Mouse (Mus musculus) intestine, embryonic 15.5 days (tissue): Measurements from ENCODE around the gene Arrdc2. TPM values are rescaled to one million over a fixed set of nuclear protein-coding genes. Genes with fewer than 3 reads are reported as not detected.
A peak's percentile ranks its signal among the peaks of the same experiment; 100 is the strongest.

Source experiments
- ATAC-seq: fragments of 200-750 bp; cut with Nextera tagmentation; 2 replicates; pipeline ENCODE4 v1.8.0; 2017; ENCODE audit warnings: moderate TSS enrichment, moderate library complexity
- H3K27ac ChIP-seq: fragments of 300-500 bp; sonication (generic); 2 replicates; pipeline ENCODE4 v1.5.1; 2015; ENCODE audit warnings: mild to moderate bottlenecking, inconsistent platforms
- H3K27me3 ChIP-seq: fragments of 300-500 bp; sonication (generic); replicated peaks from 2 replicates; pipeline ENCODE4 v1.6.1; 2015; ENCODE audit warnings: inconsistent platforms
- H3K36me3 ChIP-seq: fragments of 300-500 bp; sonication (generic); 2 replicates; pipeline ENCODE4 v1.6.1; 2015; ENCODE audit warnings: inconsistent platforms
- H3K4me1 ChIP-seq: fragments of 300-500 bp; sonication (generic); replicated peaks from 2 replicates; pipeline ENCODE4 v1.6.1; 2015; ENCODE audit warnings: inconsistent platforms
- H3K4me2 ChIP-seq: fragments of 300-500 bp; sonication (generic); replicated peaks from 2 replicates; pipeline ENCODE4 v1.6.1; 2015; ENCODE audit warnings: mild to moderate bottlenecking, inconsistent platforms
- H3K4me3 ChIP-seq: fragments of 300-500 bp; sonication (generic); replicated peaks from 2 replicates; pipeline ENCODE4 v1.5.1; 2015; ENCODE audit warnings: inconsistent platforms
- H3K9ac ChIP-seq: fragments of 300-500 bp; sonication (generic); 2 replicates; pipeline ENCODE4 v1.6.1; 2015; ENCODE audit warnings: inconsistent platforms
- H3K9me3 ChIP-seq: fragments of 300-500 bp; sonication (generic); 2 replicates; pipeline ENCODE4 v1.6.1; 2016; ENCODE audit warnings: inconsistent platforms
- WGBS: fragments of 180-500 bp; shearing (Covaris S2); methylation state at CpG from one replicate; pipeline ENCODE4 v1.1.7; 2015; 5-methylcytosine and 5-hydroxymethylcytosine counted together
- polyA plus RNA-seq: library from polyadenylated mRNA; unstranded; fragments of >200 nt; fragmentation: Nextera tagmentation; extraction: Ambion mirVana; gene quantifications from 2 replicates; pipeline ENCODE4 v1.2.1, GENCODE M21; 2015

Gene Arrdc2
- 7.5 TPM in 2 replicates for polyA plus RNA-seq

GRCm38 (mm10) chr8:70839408-70840351, at the start of gene Arrdc2:
TSS of gene Arrdc2 (minus strand) at chr8:70839720.
- peak within 1 kb of the TSS; percentile 81 for H3K9ac ChIP-seq
- peak within 1 kb of the TSS; percentile 87 for H3K4me2 ChIP-seq
- no peaks in the 10 kb centered on the region for H3K9me3 ChIP-seq
- WGBS = 2% methylated on average over 55 of the region's 55 CpGs
- no peaks in the 10 kb centered on the region; the same call in 1 of the 2 replicates for H3K36me3 ChIP-seq
- peak within 1 kb of the TSS; percentile 72 for H3K4me3 ChIP-seq
- no peaks in the 10 kb centered on the region for H3K27me3 ChIP-seq
- ATAC-seq = peak; percentile 96
- H3K4me1 ChIP-seq = peaks cover 20% of the 10 kb centered on the region
- peak within 1 kb of the TSS; percentile 96 for H3K27ac ChIP-seq

- Histone ChIP-seq H3K4me1 (peaks cover 11% of the 10 kb centered on the region), H3K27ac (no peak overlapping the region), H3K9me3 (no peaks in the 10 kb centered on the region), H3K36me3 (no peaks in the 10 kb centered on the region), H3K4me2 (peak overlapping the region; percentile 37), H3K27me3 (peaks cover 33% of the 10 kb centered on the region), H3K4me3 (no peak overlapping the region), H3K9ac (no peak overlapping the region)
- WGBS = 9% methylated on average over 17 of the region's 18 CpGs
- no peak for ATAC-seq
Measured at GRCm38 (mm10) chr8:70887669-70888068, 48.1 kb upstream of the Arrdc2 start.

GRCm38 (mm10) chr8:70885612-70886011, 46.1 kb upstream of the Arrdc2 start:
- no peak overlapping the region for H3K4me3 ChIP-seq
- no peaks in the 10 kb centered on the region for H3K36me3 ChIP-seq
- no peak overlapping the region for H3K9ac ChIP-seq
- no peaks in the 10 kb centered on the region for H3K9me3 ChIP-seq
- H3K27ac ChIP-seq = no peak overlapping the region
- peaks cover 12% of the 10 kb centered on the region; the same call in 1 of the 2 replicates for H3K27me3 ChIP-seq
- ATAC-seq = no peak
- 0 out of 2 replicates have a peak, but pooled peaks cover 4% of the 10 kb centered on the region for H3K4me1 ChIP-seq
- WGBS = 17% methylated on average over 12 of the region's 12 CpGs
- no peak overlapping the region for H3K4me2 ChIP-seq

DNA sequence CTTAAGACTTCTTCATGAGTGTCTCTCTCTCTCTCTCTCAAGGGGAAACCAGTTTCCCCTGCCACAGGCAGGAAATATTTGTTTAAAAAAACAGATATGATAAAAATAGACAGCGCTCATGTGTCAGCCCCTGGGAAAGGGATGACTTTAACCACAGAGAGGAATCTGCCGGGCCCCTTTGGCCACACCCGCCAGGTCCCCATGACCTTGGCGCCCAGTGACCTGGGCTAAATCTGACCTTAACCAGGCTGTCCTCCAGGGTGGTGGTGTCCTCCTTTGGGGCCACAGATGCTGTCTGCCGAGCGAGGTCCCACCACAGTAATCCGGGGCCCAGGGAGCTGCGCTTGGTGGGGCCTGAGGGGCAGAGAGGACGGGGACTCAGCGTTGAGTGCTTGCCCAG, 45.2 kb upstream of the Arrdc2 start:
- no peak overlapping the region for H3K4me3 ChIP-seq
- 0 out of 2 replicates have a peak, but pooled peaks cover 4% of the 10 kb centered on the region for H3K4me1 ChIP-seq
- no peak overlapping the region for H3K4me2 ChIP-seq
- peaks cover 7% of the 10 kb centered on the region; the same call in 1 of the 2 replicates for H3K27me3 ChIP-seq
- 79% methylated on average over 10 of the region's 10 CpGs for WGBS
- no peaks in the 10 kb centered on the region for H3K36me3 ChIP-seq
- no peak overlapping the region for H3K9ac ChIP-seq
- no peak overlapping the region for H3K27ac ChIP-seq
- no peak for ATAC-seq
- no peaks in the 10 kb centered on the region for H3K9me3 ChIP-seq

DNA sequence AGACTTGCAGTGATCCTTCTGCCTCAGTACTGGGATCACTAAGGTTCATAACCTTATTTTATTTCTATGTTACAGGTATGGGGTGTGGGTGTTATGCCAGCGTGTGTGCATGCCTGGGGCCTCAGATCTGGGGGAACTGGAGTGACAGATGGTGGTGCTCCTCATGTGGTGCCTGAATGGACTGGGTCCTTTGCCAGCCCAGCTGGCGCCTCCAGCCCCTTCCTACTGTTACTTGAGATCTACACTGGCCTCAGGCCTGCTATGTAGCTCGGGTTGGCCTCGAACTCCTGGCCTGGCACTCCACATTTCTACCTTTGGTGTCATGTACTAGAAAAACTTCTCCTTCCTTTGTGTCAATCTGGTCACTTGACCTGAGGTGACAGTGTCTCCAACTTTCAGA, 44.7 kb upstream of the Arrdc2 start:
- no peaks in the 10 kb centered on the region for H3K36me3 ChIP-seq
- 77% methylated on average over 4 of the region's 4 CpGs for WGBS
- no peak overlapping the region for H3K4me3 ChIP-seq
- no peak for ATAC-seq
- peaks cover 8% of the 10 kb centered on the region; the same call in 1 of the 2 replicates for H3K27me3 ChIP-seq
- no peak overlapping the region for H3K9ac ChIP-seq
- 0 out of 2 replicates have a peak, but pooled peaks cover 4% of the 10 kb centered on the region for H3K4me1 ChIP-seq
- no peaks in the 10 kb centered on the region for H3K9me3 ChIP-seq
- H3K27ac ChIP-seq = no peak overlapping the region
- H3K4me2 ChIP-seq = no peak overlapping the region

GRCm38 (mm10) chr8:70880546-70880945, 41.0 kb upstream of the Arrdc2 start:
- H3K4me3 ChIP-seq = no peak overlapping the region
- H3K4me2 ChIP-seq = no peak overlapping the region
- WGBS = 29% methylated on average over 11 of the region's 11 CpGs
- H3K9me3 ChIP-seq = no peaks in the 10 kb centered on the region
- no peak overlapping the region for H3K27ac ChIP-seq
- no peaks in the 10 kb centered on the region for H3K4me1 ChIP-seq
- 0 out of 2 replicates have a peak, but pooled peaks cover 4% of the 10 kb centered on the region for H3K27me3 ChIP-seq
- ATAC-seq = no peak
- no peaks in the 10 kb centered on the region for H3K36me3 ChIP-seq
- H3K9ac ChIP-seq = no peak overlapping the region

- H3K27me3 ChIP-seq = 0 out of 2 replicates have a peak, but pooled peaks cover 4% of the 10 kb centered on the region
- H3K4me1 ChIP-seq = no peaks in the 10 kb centered on the region
- H3K4me3 ChIP-seq = no peak overlapping the region
- no peak overlapping the region for H3K4me2 ChIP-seq
- WGBS = 9% methylated on average over 4 of the region's 4 CpGs
- no peak overlapping the region for H3K27ac ChIP-seq
- ATAC-seq = peak; percentile 15; the same call in 1 of the 2 replicates
- H3K36me3 ChIP-seq = no peaks in the 10 kb centered on the region
- H3K9ac ChIP-seq = no peak overlapping the region
- no peaks in the 10 kb centered on the region for H3K9me3 ChIP-seq
Measured at GRCm38 (mm10) chr8:70880126-70880525, 40.6 kb upstream of the Arrdc2 start.

DNA sequence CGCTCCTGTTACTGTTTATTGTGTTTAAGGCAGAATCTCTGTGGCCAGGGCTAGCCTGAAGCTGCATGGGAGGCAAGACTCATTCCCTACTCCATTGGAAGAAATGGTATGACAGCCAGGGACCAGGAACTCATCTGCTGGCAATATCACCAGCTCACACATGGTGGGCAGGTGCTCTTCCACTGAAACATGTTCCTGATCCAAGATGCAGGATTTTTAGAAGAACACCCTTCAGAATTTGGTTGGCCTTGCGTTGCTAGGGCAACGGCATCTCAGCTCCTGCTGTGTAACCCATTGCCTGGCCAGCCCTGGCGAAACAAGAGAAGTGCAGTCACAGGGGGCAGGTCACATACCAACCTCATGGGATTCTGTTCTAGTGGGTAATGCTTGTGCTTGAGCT, 40.0 kb upstream of the Arrdc2 start:
- Histone ChIP-seq H3K4me3 (no peak overlapping the region), H3K4me1 (no peaks in the 10 kb centered on the region), H3K4me2 (no peak overlapping the region), H3K27me3 (0 out of 2 replicates have a peak, but pooled peaks cover 4% of the 10 kb centered on the region), H3K36me3 (no peaks in the 10 kb centered on the region), H3K9me3 (no peaks in the 10 kb centered on the region), H3K27ac (no peak overlapping the region), H3K9ac (no peak overlapping the region)
- no peak for ATAC-seq
- WGBS = 61% methylated on average over 4 of the region's 4 CpGs

DNA sequence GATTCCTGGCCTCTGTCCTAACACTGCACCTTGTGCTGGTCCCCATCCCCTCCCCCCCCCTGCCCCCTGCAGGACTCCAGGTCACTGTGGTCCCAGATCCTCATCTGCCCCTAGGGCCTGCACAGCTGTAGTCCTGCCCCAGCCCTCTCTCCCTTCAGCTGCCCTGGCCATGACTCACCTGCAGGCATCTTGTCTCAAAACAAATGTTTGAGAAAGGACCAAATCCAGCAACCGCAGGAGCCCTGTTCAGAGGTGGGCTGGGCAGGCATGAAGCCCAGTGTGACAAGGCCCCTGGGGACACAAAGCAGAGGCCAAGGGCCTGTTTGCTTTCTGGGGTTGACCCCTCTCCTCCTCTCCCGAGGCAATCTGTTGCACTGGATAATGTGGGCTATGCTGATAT, 38.7 kb upstream of the Arrdc2 start:
- Histone ChIP-seq H3K4me1 (no peaks in the 10 kb centered on the region), H3K27me3 (0 out of 2 replicates have a peak, but pooled peaks cover 4% of the 10 kb centered on the region), H3K27ac (no peak overlapping the region), H3K9me3 (no peaks in the 10 kb centered on the region), H3K4me3 (no peak overlapping the region), H3K9ac (no peak overlapping the region), H3K4me2 (no peak overlapping the region), H3K36me3 (no peaks in the 10 kb centered on the region)
- no peak for ATAC-seq
- WGBS = 39% methylated on average over 2 of the region's 2 CpGs

DNA sequence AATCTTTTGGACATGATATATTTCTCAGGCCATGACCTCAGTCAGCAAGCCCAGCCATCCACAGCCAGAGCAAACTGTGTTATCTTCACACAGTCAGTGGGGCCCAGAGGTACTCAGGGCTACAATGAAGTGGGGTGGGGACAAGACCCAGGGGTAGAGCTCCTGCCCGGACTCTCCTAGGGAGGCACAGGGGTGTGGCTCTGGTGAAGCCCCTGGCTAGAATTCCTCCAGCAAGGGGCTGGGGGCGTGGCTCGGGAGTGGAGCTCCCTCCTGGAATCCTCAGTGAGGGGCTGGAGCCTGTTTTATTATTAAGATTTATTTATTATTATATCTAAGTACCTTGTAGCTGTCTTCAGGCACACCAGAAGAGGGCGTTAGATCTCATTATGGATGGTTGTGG, 36.9 kb upstream of the Arrdc2 start:
- no peak for ATAC-seq
- 47% methylated on average over 4 of the region's 4 CpGs for WGBS
- H3K36me3 ChIP-seq = no peaks in the 10 kb centered on the region

GRCm38 (mm10) chr8:70874441-70874840, 34.9 kb upstream of the Arrdc2 start:
- H3K36me3 ChIP-seq = no peaks in the 10 kb centered on the region
- no peak overlapping the region for H3K9ac ChIP-seq
- H3K27ac ChIP-seq = no peak overlapping the region
- 93% methylated on average over 13 of the region's 13 CpGs for WGBS
- H3K4me2 ChIP-seq = no peak overlapping the region
- H3K9me3 ChIP-seq = no peaks in the 10 kb centered on the region
- 0 out of 2 replicates have a peak, but pooled peaks cover 2% of the 10 kb centered on the region for H3K27me3 ChIP-seq
- H3K4me1 ChIP-seq = peaks cover 9% of the 10 kb centered on the region; the same call in 1 of the 2 replicates
- H3K4me3 ChIP-seq = no peak overlapping the region
- ATAC-seq = no peak

More for the DNA sequence above, 36.9 kb upstream of the Arrdc2 start:
- Histone ChIP-seq H3K4me2 (no peak overlapping the region), H3K27me3 (0 out of 2 replicates have a peak, but pooled peaks cover 4% of the 10 kb centered on the region), H3K4me1 (peaks cover 5% of the 10 kb centered on the region; the same call in 1 of the 2 replicates), H3K9me3 (no peaks in the 10 kb centered on the region), H3K27ac (no peak overlapping the region), H3K9ac (no peak overlapping the region), H3K4me3 (no peak overlapping the region)

DNA sequence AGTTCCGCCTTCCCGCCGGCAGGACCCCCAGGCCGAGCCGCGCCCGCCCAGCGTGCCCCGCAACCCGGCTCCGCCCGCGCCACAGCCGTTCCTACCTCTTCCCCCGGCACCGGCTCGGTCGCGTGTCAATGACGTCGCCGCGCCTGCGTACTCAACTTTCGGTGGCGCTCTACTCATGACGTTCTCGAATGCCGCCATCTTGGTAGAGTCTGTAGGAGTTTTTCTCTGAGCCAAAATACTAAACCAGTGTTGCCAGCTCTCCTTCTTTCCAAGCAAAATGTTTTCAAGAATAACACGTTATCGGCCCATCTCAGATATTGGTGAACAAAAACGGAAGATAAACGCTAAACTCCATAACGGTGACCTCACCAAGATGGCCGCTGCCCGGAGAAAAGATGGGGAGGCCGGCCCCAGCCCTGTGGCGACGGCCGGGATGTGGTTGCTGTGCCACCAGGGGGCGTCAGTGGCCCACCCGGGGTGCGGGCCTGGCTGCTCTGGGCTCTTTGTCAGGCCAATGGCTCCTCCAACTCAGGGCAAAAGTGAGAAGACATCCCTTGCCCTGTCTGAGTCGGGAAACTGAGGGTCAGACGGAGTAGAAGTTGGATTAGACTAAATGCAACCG, 34.0 kb upstream of the Arrdc2 start, which contains the start of gene Ccdc124:
Ccdc124 (minus strand) TSS at position 572 of the 622 bp plus-strand sequence.
- peak within 1 kb of the TSS; percentile 69 for H3K9ac ChIP-seq
- peak within 1 kb of the TSS; percentile 83 for H3K4me3 ChIP-seq
- no peaks in the 10 kb centered on the region for H3K36me3 ChIP-seq
- no peaks in the 10 kb centered on the region for H3K9me3 ChIP-seq
- H3K27ac ChIP-seq = peak within 1 kb of the TSS; percentile 71
- under 1% methylated on average over 46 of the region's 46 CpGs for WGBS
- peak; percentile 92 for ATAC-seq
- H3K4me2 ChIP-seq = peak within 1 kb of the TSS; percentile 83
- H3K4me1 ChIP-seq = peaks cover 18% of the 10 kb centered on the region
- H3K27me3 ChIP-seq = no peaks in the 10 kb centered on the region
